Mouse (Mus musculus) layer of hippocampus, adult 6 months (tissue): Measurements from ENCODE around the gene Vmn1r111. TPM values are rescaled to one million over a fixed set of nuclear protein-coding genes. Genes with fewer than 3 reads are reported as not detected.

Experiments used
- long read RNA-seq, 2 experiments: library from polyadenylated mRNA; unstranded; transcript quantifications; one replicate each; pipeline ENCODE4 v2.0.0; 2019 to 2020
- polyA plus RNA-seq: library from polyadenylated mRNA; unstranded; fragments of <200 nt; fragmentation: Nextera tagmentation; gene quantifications from 2 replicates; pipeline ENCODE4 v1.2.3, GENCODE M21; 2021

Vmn1r111 gene
- not detected in 2 replicates for polyA plus RNA-seq
- long read RNA-seq, experiment 1, result 0 reads
- long read RNA-seq, experiment 2, result 0 reads

GRCm38 (mm10) chr7:20703116-20703515, at the start of gene Vmn1r111:
Vmn1r111 (minus strand) TSS chr7:20703216.

GRCm38 (mm10) chr7:20730524-20730923, 27.5 kb upstream of the Vmn1r111 start, which contains the start of gene Gm10668:
Gm10668 (minus strand) TSS chr7:20730624.

DNA sequence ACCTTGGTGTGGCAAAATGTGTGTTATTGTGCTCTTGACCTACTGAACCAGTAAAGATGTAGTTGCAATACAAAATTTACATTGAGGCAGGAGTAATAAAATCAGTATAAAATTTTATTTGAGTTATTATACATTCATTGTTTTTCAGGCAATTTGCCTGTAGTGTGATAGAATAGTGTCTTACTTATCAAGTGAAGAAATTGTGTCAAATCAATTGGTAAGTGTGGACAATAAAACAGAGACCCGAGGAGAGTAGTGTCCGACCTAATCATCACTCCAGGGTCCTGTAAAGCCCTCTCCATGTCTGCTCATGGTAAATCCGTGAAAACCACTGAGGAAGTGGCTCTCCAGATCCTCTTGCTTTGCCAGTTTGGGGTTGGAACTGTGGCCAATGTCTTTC, 34.4 kb downstream of the Vmn1r111 start, which contains the start of gene Vmn1r107:
TSS of gene Vmn1r107 (plus strand) at position 301 of the 400 bp plus-strand sequence.

Other genes starting within 250 kb of the Vmn1r111 start
- gene Gm10670, start 228.3 kb downstream of the Vmn1r111 start, polyA plus RNA-seq, result not detected in 2 replicates
- not detected in 2 replicates for gene Vmn1r103, start 192.7 kb downstream of the Vmn1r111 start, polyA plus RNA-seq
- not detected in 2 replicates for gene Vmn1r104, start 169.4 kb downstream of the Vmn1r111 start, polyA plus RNA-seq
- gene Gm5726, start 157.5 kb downstream of the Vmn1r111 start, polyA plus RNA-seq, result not detected in 2 replicates
- not detected in 2 replicates for gene Gm4141, start 127.0 kb downstream of the Vmn1r111 start, polyA plus RNA-seq
- not detected in 2 replicates for gene Gm4513, start 104.2 kb downstream of the Vmn1r111 start, polyA plus RNA-seq
- not detected in 2 replicates for gene Vmn1r107, start 34.3 kb downstream of the Vmn1r111 start, polyA plus RNA-seq
- gene Gm10668, start 27.4 kb upstream of the Vmn1r111 start, polyA plus RNA-seq, result not detected in 2 replicates
- gene Vmn1r112, start 68.0 kb upstream of the Vmn1r111 start, polyA plus RNA-seq, result not detected in 2 replicates
- not detected in 2 replicates for gene Vmn1r113, start 84.1 kb upstream of the Vmn1r111 start, polyA plus RNA-seq
- not detected in 2 replicates for gene Vmn1r114, start 109.0 kb upstream of the Vmn1r111 start, polyA plus RNA-seq
- gene Vmn1r115, start 141.8 kb upstream of the Vmn1r111 start, polyA plus RNA-seq, result not detected in 2 replicates
- not detected in 2 replicates for gene Vmn1r116, start 169.0 kb upstream of the Vmn1r111 start, polyA plus RNA-seq
- not detected in 2 replicates for gene Vmn1r117, start 180.9 kb upstream of the Vmn1r111 start, polyA plus RNA-seq
- gene Vmn1r118, start 209.1 kb upstream of the Vmn1r111 start, polyA plus RNA-seq, result not detected in 2 replicates